Mouse (Mus musculus) left cerebral cortex, adult 6 months (tissue): ENCODE results near the gene Dapl1. TPM values are rescaled to one million over a fixed set of nuclear protein-coding genes. Genes with fewer than 3 reads are reported as not detected.

Source experiments
- long read RNA-seq, 2 experiments: library from polyadenylated mRNA; unstranded; transcript quantifications; one replicate each; pipeline ENCODE4 v2.0.0; 2019 to 2020
- polyA plus RNA-seq: library from polyadenylated mRNA; unstranded; fragments of <200 nt; fragmentation: Nextera tagmentation; gene quantifications from 2 replicates; pipeline ENCODE4 v1.2.3, GENCODE M21; 2021

Gene Dapl1
- polyA plus RNA-seq: 3.2 and 5.6 TPM in 2 replicates
- long read RNA-seq, experiment 1, partial matches to known transcripts: 0 of 1 reads
- long read RNA-seq, experiment 1, other reads (novel, unspliced or antisense): 1 of 1 reads
- long read RNA-seq, experiment 2, partial matches to known transcripts: 0 of 2 reads
- long read RNA-seq, experiment 2, other reads (novel, unspliced or antisense): 0 of 2 reads

GRCm38 (mm10) chr2:59484438-59484837 is at the start of gene Dapl1:
Dapl1 (plus strand) TSS chr2:59484653.

Other genes starting within 250 kb of the Dapl1 start
- 3.1 and 3.5 TPM in 2 replicates for gene Tanc1, start 127.4 kb downstream of the Dapl1 start, polyA plus RNA-seq